Mouse (Mus musculus): ENCODE results near the gene Jarid2. TPM values are rescaled to one million over a fixed set of nuclear protein-coding genes. Genes with fewer than 3 reads are reported as not detected.

Gene Jarid2
- total RNA-seq, 2 experiments from 2014 or later = 21.5 to 28.2 TPM

DNA sequence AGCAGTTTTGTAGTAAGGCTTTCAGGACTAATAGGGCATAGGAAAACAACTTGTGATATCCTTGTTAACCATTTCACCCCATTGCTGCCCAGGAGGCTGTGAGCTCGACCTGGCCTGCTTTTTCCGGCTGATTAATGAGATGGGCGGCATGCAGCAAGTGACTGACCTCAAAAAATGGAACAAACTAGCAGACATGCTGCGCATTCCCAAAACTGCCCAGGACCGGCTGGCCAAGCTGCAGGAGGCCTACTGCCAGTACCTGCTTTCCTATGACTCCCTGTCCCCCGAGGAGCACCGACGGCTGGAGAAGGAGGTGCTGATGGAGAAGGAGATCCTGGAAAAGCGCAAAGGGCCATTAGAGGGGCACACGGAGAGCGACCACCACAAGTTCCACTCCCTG is 176.9 kb downstream of the Jarid2 start:
- no peak for DNase-seq
- intact Hi-C loops (cut with DNase I) = no loop called here

GRCm38 (mm10) chr13:44907702-44908101 is 178.4 kb downstream of the Jarid2 start:
- intact Hi-C loops (cut with DNase I) = no loop called here
- DNase-seq = peak; percentile 88

DNA sequence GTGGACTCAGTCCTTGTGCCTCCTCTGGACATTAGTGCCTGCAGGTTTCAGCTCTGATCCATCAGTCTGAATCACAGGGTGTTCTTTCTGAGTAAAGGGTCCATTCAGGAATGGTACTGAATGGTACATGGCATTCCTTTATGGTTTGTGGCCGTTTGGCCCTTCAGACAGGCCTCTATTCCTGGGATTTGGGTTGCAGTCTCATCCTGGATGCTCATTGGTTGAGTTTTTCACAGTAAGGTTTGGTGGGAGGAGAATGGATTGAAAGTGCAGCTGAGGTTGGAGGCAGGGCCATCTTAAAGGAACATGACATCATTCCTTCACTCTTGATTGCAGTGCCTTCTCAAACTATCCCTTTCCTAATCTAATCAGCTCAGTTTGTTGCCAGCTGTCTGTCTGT is 179.5 kb downstream of the Jarid2 start:
- DNase-seq = no peak
- intact Hi-C loops (cut with DNase I) = no loop called here

DNA sequence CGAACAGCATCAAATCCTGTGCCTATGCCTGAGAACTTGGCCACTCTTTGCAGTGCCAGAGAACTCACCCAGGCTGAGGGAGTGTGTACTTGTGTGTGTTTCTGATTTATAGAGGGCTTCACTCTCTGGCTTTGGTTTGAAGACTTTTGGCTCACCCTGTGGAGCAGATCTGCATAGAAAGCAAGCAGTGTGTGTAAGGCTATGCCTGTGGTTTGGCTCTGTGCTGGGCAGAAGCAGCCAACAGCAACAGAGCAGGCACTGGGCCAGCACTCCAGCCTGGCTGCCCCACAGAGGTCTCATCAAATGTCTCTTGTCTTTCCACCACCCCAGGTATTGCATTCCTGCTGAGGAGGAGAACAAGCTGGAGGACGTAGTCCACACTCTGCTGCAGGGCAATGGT is 183.6 kb downstream of the Jarid2 start:
- intact Hi-C loops (cut with DNase I) = no loop called here
- DNase-seq = peak; percentile 50 to 62

GRCm38 (mm10) chr13:44913560-44913959 is 184.3 kb downstream of the Jarid2 start:
- DNase-seq = no peak
- intact Hi-C loops (cut with DNase I) = no loop called here

DNA sequence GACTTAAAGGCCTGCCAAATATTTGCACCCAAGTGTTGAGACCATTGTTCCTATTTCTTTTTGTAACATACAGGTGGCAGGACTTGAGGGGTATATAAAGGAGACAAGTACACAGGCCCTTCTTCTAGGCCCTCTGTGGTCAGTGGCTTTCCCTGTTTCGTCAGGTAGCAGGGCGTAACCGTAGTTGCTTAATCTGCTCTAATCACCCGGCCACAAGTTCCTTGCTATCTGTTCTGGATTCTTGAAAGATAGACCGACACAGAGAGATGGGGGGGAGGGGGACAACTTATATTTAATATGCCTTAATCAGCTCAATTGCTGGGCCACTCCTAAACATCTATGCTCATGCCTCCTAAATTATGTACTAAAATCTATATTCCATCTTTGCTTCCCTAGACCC is 186.1 kb downstream of the Jarid2 start:
- intact Hi-C loops (cut with DNase I) = no loop called here
- DNase-seq = no peak

- intact Hi-C loops (cut with DNase I) = no loop called here
- no peak for DNase-seq
Observed at GRCm38 (mm10) chr13:44915945-44916344, 186.7 kb downstream of the Jarid2 start.

- intact Hi-C loops (cut with DNase I) = no loop called here
- DNase-seq = no peak
Observed at GRCm38 (mm10) chr13:44917202-44917601, 187.9 kb downstream of the Jarid2 start.

DNA sequence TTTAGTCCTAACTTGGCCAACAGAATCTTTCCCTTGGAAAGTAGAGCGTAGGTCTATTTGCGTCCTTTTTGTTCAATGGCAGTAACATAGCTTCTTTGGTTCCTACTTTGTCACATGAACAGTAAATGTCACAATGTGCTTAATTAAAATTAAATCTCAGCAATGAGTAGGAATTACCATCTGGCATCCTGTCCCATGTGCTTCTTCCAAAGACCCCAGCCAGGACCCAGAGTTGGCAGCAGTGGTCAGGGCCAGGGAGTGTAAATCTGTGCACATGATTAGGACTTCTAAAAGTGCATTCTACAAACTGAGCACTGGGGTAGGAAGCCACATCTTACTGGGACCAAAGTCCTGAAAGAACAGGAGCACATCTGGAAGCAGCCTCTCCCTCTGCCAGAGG is 189.0 kb downstream of the Jarid2 start:
- intact Hi-C loops (cut with DNase I) = no loop called here
- DNase-seq = no peak

DNA sequence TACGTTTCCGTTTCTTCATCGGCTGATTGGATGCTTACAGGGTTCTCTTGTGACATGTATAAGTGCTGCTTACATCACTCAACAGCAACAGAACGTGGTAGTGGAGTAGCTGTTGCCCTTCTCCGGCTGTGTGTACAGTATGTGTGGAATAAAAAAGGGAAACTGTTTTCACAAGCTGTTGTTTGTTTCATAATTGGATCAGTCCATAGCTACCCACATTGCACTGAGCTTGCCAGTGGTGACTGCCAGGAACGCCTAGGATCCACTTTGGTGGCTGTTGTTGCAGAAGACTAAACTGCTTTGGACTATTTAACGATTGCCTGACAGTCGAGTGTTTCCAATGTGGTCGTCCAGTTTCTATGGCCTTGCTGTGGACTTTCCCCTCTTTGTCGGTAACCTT is 191.8 kb downstream of the Jarid2 start:
- DNase-seq = no peak
- intact Hi-C loops (cut with DNase I) = no loop called here

GRCm38 (mm10) chr13:44921721-44922120 is 192.4 kb downstream of the Jarid2 start:
- intact Hi-C loops (cut with DNase I) = no loop called here
- DNase-seq = no peak

DNA sequence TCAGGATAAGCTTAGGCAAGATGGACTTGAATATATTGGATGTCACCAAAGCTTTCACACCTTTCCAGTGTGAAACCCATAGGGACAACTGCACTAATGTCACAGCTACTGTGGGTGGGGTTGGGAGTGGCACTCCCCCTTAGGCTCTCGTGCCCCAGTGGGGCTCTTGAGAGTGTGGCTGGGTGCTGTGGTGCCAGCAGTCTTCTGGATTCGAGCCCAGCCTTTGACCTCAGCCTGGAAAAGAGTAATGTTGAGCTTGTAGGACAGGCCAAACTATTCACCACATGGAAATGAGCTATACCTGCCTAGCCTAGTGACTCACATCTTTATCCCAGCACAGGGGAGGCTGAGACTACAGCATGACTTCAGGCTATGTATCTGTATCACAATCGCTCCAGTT is 194.8 kb downstream of the Jarid2 start:
- DNase-seq = no peak
- intact Hi-C loops (cut with DNase I) = no loop called here

DNA sequence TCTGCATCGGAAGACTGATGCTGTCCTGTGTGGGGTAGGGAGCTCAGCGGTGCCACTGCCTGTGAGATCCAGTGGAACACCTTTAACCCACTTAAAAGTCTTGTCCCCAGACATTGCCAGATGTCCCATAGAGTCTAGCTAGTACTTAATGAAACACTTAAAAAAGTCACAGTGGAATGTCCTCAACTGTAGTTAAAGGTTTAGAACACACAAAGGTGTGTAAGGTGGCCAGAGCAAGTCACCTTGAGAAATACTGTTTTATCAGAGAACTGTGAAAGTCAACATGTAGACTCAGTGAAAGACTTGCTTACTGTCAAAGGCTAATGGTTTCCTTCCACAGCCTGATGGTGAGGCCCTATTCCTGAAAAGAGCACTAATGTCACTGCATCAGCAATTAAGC is 195.9 kb downstream of the Jarid2 start:
- intact Hi-C loops (cut with DNase I) = no loop called here
- no peak for DNase-seq

- intact Hi-C loops (cut with DNase I) = no loop called here
- no peak for DNase-seq
Observed at GRCm38 (mm10) chr13:44926311-44926710, 197.0 kb downstream of the Jarid2 start.

- DNase-seq = no peak
- intact Hi-C loops (cut with DNase I) = no loop called here
Observed at GRCm38 (mm10) chr13:44932307-44933264, 203.3 kb downstream of the Jarid2 start.

GRCm38 (mm10) chr13:44933575-44933974 is 204.3 kb downstream of the Jarid2 start:
- intact Hi-C loops (cut with DNase I) = no loop called here
- no peak for DNase-seq

DNA sequence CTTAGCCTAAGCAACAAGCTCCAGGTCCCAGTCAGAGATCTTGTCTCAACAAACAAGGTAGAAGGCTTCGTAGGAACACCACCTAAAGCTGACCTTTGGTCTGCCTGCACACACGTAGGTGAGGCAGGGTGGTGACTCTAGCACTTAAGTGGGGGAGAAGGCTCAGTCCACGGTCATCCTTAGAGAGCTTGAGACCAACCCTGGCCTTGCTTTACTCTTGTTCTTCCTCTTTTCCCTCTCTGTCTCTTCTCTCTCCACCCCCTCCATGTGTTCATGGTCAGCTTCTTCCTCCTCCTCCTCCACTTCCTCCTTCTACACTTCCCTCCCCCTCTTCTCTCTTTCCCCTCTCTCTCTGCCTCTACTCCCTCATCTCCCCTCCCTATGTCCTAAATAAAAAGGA is 208.4 kb downstream of the Jarid2 start:
- intact Hi-C loops (cut with DNase I) = no loop called here
- DNase-seq = no peak

DNA sequence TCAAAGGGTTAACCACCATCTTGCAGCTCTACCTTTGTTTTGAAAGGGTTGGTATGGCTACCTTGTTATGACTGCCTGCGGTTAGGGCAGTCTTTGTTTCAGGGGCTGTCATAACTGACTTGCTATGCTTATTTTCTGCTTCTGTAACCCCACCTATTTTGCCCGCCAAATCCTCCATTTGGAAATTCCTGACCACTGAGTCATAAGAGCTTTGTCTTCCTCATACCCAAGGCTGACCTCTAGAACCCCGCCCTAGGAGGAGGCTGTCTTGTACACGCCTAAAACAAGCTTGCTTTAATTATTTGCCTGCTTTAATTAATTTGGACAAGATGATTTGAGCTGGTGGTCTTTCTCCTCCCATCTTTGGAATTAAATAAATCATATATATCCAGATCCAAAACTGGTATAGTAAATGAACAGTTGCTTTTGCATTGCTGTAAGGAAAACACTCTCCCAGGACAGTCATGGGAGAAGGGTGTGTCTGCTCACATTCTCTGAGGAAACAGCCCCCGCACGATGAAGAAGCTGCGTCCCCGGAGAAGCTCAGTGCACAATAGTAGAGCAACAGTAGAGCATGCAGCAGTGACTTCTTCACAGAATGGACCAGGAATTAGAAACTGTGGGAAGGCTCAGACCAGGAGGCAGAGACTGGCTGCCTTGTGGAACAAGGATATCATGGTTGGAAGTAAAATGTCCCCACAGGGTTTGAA is 210.2 kb downstream of the Jarid2 start:
- intact Hi-C loops (cut with DNase I) = no loop called here
- DNase-seq = no peak

GRCm38 (mm10) chr13:44943618-44944017 is 214.3 kb downstream of the Jarid2 start:
- intact Hi-C loops (cut with DNase I) = no loop called here
- DNase-seq = no peak

DNA sequence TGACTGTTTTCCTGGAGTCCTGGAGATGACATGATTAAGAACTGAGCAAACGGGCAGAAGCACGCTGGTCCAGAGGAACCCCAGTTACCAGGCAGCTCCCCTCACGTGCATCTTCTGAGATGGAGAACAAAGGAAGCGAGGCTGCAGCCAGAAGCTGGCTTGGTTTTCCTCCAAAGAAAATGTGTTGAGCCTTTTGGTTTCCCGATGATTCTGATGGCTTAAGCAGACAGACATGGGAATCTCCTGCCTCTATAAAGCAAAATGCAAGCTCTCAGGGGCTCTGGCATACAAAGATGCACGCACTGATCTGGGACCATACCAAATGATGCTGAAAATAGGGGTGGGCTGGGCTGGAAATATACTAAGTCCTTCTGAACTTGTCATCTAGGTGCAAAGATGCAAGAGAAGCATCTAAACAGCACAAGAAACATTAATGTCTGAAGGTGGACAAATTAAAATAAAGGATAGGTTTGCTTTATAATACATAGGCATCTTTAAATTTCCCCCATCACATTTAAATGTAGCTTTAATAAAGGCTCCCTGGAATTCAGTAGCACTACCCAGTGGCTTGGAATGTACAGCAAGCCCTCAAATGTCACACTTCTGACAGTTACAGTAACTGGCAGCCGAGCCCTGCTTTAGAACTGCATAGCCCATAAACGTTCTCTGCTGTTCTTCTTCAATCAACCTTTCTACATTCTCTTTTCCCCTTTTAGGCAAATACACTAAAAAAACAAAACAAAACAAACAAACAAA is 217.8 kb downstream of the Jarid2 start:
- DNase-seq = no peak
- intact Hi-C loops (cut with DNase I) = no loop called here
